Mouse (Mus musculus): Measurements from ENCODE around the gene Hist1h2af. TPM values are rescaled to one million over a fixed set of nuclear protein-coding genes. Genes with fewer than 3 reads are reported as not detected.

Gene Hist1h2af
- polyA plus RNA-seq, 1 experiment, result 20.4 TPM

- Histone ChIP-seq H3K4me3 (ENCODE audit: insufficient read depth, low read length) (no peak overlapping the region), H3K4me1 (ENCODE audit: control insufficient read depth, insufficient read depth, low read length) (no peaks in the 10 kb centered on the region; the same call in 1 of the 2 replicates), H3K27ac (ENCODE audit: insufficient read depth, low read length) (no peak overlapping the region)
- TF ChIP-seq POLR2A (IDR thresholded peaks at IDR 0.05; ENCODE audit: low read depth, low read length) (no peak), CTCF (IDR thresholded peaks at IDR 0.05; ENCODE audit: borderline replicate concordance, insufficient read depth, low read length) (no peak)
Measured at GRCm38 (mm10) chr13:23521703-23522102, 12.0 kb upstream of the Hist1h2af start.

GRCm38 (mm10) chr13:23523976-23524375 is 9.7 kb upstream of the Hist1h2af start:
- no peak overlapping the region for H3K27ac ChIP-seq (ENCODE audit: insufficient read depth, low read length)
- TF ChIP-seq POLR2A (IDR thresholded peaks at IDR 0.05; ENCODE audit: low read depth, low read length) (no peak), CTCF (IDR thresholded peaks at IDR 0.05; ENCODE audit: borderline replicate concordance, insufficient read depth, low read length) (no peak)
- H3K4me1 ChIP-seq (ENCODE audit: control insufficient read depth, insufficient read depth, low read length), result peaks cover 5% of the 10 kb centered on the region
- H3K4me3 ChIP-seq (ENCODE audit: insufficient read depth, low read length), result no peak overlapping the region

GRCm38 (mm10) chr13:23524654-23525053 is 9.1 kb upstream of the Hist1h2af start:
- TF ChIP-seq CTCF (IDR thresholded peaks at IDR 0.05; ENCODE audit: borderline replicate concordance, insufficient read depth, low read length) (peak; percentile 82; the same call in 1 of the 2 replicates), POLR2A (IDR thresholded peaks at IDR 0.05; ENCODE audit: low read depth, low read length) (no peak)
- Histone ChIP-seq H3K27ac (ENCODE audit: insufficient read depth, low read length) (no peak overlapping the region), H3K4me1 (ENCODE audit: control insufficient read depth, insufficient read depth, low read length) (peaks cover 7% of the 10 kb centered on the region), H3K4me3 (ENCODE audit: insufficient read depth, low read length) (no peak overlapping the region)

DNA sequence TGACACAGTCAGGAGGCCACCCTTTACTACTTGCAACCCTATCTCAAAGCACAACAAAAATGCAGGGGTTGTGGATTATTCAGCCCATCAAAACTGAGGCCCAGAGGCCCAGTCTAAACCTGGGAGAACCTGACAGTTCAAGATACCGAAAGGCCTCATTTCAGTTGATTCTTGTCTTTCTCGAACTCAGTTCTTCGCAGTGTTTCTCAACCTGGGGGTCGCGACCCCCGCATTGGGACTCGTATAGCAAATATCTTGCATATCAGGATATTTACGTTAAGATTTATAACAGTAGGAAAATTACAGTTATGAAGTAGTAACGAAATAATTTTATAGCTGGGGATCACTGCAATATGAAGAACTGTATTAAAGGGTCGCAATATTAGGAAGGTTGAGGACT is 7.8 kb upstream of the Hist1h2af start:
- TF ChIP-seq POLR2A (IDR thresholded peaks at IDR 0.05; ENCODE audit: low read depth, low read length) (no peak), CTCF (IDR thresholded peaks at IDR 0.05; ENCODE audit: borderline replicate concordance, insufficient read depth, low read length) (no peak)
- Histone ChIP-seq H3K4me1 (ENCODE audit: control insufficient read depth, insufficient read depth, low read length) (peaks cover 7% of the 10 kb centered on the region), H3K27ac (ENCODE audit: insufficient read depth, low read length) (no peak overlapping the region), H3K4me3 (ENCODE audit: insufficient read depth, low read length) (no peak overlapping the region; the same call in 1 of the 2 replicates)

DNA sequence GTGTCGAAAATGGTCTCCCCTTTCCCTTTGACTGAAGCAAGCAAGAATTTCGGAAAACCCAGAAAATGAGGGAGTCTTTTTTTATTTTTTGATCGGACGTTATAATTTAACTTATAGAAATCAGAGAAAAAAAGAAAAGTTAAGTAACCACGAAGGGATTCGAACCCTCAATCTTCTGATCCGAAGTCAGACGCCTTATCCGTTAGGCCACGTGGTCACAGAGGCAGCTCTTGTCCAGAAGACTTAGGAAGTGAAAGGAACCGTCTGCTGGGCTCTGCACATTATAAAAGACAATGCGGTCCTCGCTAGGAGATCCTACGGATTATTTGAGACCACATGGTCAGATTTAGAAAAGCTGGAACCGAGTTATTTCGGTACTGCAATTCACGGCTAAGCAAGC is 7.4 kb upstream of the Hist1h2af start:
- Histone ChIP-seq H3K4me1 (ENCODE audit: control insufficient read depth, insufficient read depth, low read length) (peaks cover 7% of the 10 kb centered on the region; the same call in 1 of the 2 replicates), H3K27ac (ENCODE audit: insufficient read depth, low read length) (0 out of 2 replicates have a peak overlapping the region, but pooled peaks have one; percentile 11), H3K4me3 (ENCODE audit: insufficient read depth, low read length) (peak overlapping the region; percentile 70)
- TF ChIP-seq CTCF (IDR thresholded peaks at IDR 0.05; ENCODE audit: borderline replicate concordance, insufficient read depth, low read length) (no peak), POLR2A (IDR thresholded peaks at IDR 0.05; ENCODE audit: low read depth, low read length) (no peak)

GRCm38 (mm10) chr13:23529005-23529404 is 4.7 kb upstream of the Hist1h2af start:
- Histone ChIP-seq H3K4me1 (ENCODE audit: control insufficient read depth, insufficient read depth, low read length) (peaks cover 7% of the 10 kb centered on the region; the same call in 1 of the 2 replicates), H3K27ac (ENCODE audit: insufficient read depth, low read length) (no peak overlapping the region), H3K4me3 (ENCODE audit: insufficient read depth, low read length) (no peak overlapping the region)
- TF ChIP-seq CTCF (IDR thresholded peaks at IDR 0.05; ENCODE audit: borderline replicate concordance, insufficient read depth, low read length), result no peak
- no peak for TF ChIP-seq POLR2A (IDR thresholded peaks at IDR 0.05; ENCODE audit: low read depth, low read length)

- peaks cover 7% of the 10 kb centered on the region; the same call in 1 of the 2 replicates for H3K4me1 ChIP-seq (ENCODE audit: control insufficient read depth, insufficient read depth, low read length)
- TF ChIP-seq CTCF (IDR thresholded peaks at IDR 0.05; ENCODE audit: borderline replicate concordance, insufficient read depth, low read length), result no peak
- no peak for TF ChIP-seq POLR2A (IDR thresholded peaks at IDR 0.05; ENCODE audit: low read depth, low read length)
- H3K4me3 ChIP-seq (ENCODE audit: insufficient read depth, low read length), result 0 out of 2 replicates have a peak overlapping the region, but pooled peaks have one; percentile 66
- no peak overlapping the region for H3K27ac ChIP-seq (ENCODE audit: insufficient read depth, low read length)
Measured at GRCm38 (mm10) chr13:23529480-23530165, 4.1 kb upstream of the Hist1h2af start.

DNA sequence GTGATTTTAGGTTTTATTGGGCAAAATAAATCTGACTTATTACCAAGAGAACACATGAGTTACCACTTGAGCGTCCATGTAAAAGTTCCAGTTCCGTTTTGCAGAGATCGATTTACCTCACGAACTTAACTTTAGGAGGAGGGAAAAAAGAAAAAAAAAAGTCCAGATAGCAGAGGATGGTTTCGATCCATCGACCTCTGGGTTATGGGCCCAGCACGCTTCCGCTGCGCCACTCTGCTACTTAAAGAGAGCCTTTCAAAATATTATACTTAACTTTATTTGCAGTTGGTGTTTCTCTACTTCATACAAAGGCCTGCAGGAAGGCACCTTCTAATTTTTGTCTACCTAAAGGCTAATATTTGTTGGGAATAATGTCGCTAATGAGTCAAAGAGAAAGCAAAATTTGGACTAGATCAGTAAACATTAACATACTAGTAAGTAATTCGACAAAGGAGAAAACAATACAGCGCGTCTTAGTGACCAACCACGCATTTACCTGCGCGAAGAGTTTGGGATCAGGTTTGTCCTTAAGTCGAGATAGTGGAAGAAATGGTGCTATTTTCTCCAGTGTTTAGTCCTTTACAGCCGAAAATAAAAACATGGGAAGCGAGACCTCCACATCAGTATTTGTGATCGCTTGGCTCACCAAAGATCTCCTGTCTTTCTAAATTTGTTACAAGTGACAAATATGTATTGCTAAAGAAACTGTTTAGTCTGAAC is 3.4 kb upstream of the Hist1h2af start:
- Histone ChIP-seq H3K27ac (ENCODE audit: insufficient read depth, low read length) (peak overlapping the region; percentile 95), H3K4me3 (ENCODE audit: insufficient read depth, low read length) (peak overlapping the region; percentile 66), H3K4me1 (ENCODE audit: control insufficient read depth, insufficient read depth, low read length) (peaks cover 7% of the 10 kb centered on the region; the same call in 1 of the 2 replicates)
- TF ChIP-seq CTCF (IDR thresholded peaks at IDR 0.05; ENCODE audit: borderline replicate concordance, insufficient read depth, low read length) (no peak), POLR2A (IDR thresholded peaks at IDR 0.05; ENCODE audit: low read depth, low read length) (0 out of 2 replicates have a peak, but pooled peaks have one; percentile 38)

DNA sequence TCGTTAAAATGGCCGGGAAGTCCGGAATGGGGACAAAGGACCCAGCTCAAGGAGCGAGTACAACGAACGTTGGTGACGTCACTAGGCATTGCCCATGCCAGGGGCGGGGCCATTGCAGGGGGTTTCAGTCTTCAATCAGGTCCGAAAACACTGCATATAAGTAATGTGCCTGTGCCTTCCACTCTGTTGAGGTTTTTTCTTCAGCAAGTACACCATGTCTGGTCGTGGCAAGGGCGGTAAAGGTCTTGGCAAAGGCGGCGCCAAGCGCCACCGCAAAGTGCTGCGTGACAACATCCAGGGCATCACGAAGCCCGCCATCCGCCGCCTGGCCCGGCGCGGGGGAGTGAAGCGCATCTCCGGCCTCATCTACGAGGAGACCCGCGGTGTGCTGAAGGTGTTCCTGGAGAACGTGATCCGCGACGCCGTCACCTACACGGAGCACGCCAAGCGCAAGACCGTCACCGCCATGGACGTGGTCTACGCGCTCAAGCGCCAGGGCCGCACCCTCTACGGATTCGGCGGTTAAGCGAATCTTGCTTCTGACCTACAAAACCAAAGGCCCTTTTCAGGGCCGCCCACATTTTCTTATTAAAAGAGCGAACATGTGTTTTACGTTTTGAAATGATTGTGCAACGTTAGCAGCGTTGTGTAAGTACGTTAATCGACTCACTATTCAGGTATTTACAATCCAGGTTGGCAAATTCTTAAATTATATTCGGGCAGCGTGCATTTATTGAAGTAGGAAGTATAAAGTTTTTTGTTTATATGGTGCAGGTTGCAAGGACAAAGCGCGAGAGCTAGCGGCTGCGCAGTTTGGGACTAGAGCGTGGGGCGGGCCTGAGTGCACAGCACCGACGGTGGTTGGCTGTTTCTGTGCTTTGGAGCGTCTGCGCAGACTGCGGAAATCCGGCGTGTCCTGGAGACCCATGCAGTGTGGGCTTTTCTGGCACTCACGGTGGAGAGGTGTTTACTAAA is 2.5 kb upstream of the Hist1h2af start, which contains the start of gene Hist1h4h:
Gene Hist1h4h (plus strand): TSS at position 150 of the 975 bp plus-strand sequence.
- TF ChIP-seq POLR2A (IDR thresholded peaks at IDR 0.05; ENCODE audit: low read depth, low read length), result peak; percentile 99
- no peak for TF ChIP-seq CTCF (IDR thresholded peaks at IDR 0.05; ENCODE audit: borderline replicate concordance, insufficient read depth, low read length)
- peak within 1 kb of the TSS; percentile 95 for H3K27ac ChIP-seq (ENCODE audit: insufficient read depth, low read length)
- H3K4me3 ChIP-seq (ENCODE audit: insufficient read depth, low read length), result peak within 1 kb of the TSS; percentile 66
- H3K4me1 ChIP-seq (ENCODE audit: control insufficient read depth, insufficient read depth, low read length), result peaks cover 7% of the 10 kb centered on the region; the same call in 1 of the 2 replicates
